ENCODE assay signal across 12 mouse cellular contexts in genomic region chr13:94707371-94708280, GRCm38 (mm10).
DNase-seq lines count a peak whose midpoint lies in the region; ATAC-seq and TF ChIP-seq lines count a peak whose summit lies in the region.
"Had no signal": no experiment of that assay in that cellular context is flagged by ENCODE, and none has a peak within 500 bp of the region (broad histone marks: within the 10 kb centered on the region; RNA-seq: fewer than 3 reads in every experiment).

No protein-coding gene starts in this region.

- H3K36me3 ChIP-seq in heart, embryonic 11.5 days (ENCODE audit: control insufficient read depth, insufficient read depth, low read length): no peaks in the 10 kb centered on the region
- no peaks in the 10 kb centered on the region for H3K36me3 ChIP-seq in E14TG2a.4 (ENCODE audit: insufficient read depth, low read length)
- no peaks in the 10 kb centered on the region for H3K36me3 ChIP-seq in midbrain, embryonic 11.5 days (ENCODE audit: control insufficient read depth, insufficient read depth, low read length)

- H3K4me1 ChIP-seq in heart, embryonic 11.5 days (ENCODE audit: control insufficient read depth, insufficient read depth, low read length): peaks cover 9% of the 10 kb centered on the region
- H3K4me1 ChIP-seq in E14TG2a.4 (replicated peaks; ENCODE audit: low read depth, low read length): peaks cover 75% of the 10 kb centered on the region
- peaks cover 29% of the 10 kb centered on the region for H3K4me1 ChIP-seq in midbrain, embryonic 11.5 days (ENCODE audit: control insufficient read depth, insufficient read depth, low read length)

- ATAC-seq in heart, embryonic 11.5 days (replicated peaks; ENCODE audit: insufficient number of reproducible peaks, low FRiP score, low TSS enrichment): no peak
- no peak for ATAC-seq in midbrain, embryonic 11.5 days (ENCODE audit: low FRiP score)

- no peak overlapping the region for H3K4me3 ChIP-seq in heart, embryonic 11.5 days (ENCODE audit: low read depth, low read length)
- peak overlapping the region; percentile 27 for H3K4me3 ChIP-seq in E14TG2a.4 (replicated peaks; ENCODE audit: low read length)
- no peak overlapping the region for H3K4me3 ChIP-seq in midbrain, embryonic 11.5 days (ENCODE audit: low read depth, low read length)
- H3K4me3 ChIP-seq: myocyte had no signal

- H3K9ac ChIP-seq in heart, embryonic 11.5 days (ENCODE audit: low read depth, low read length): no peak overlapping the region
- no peak overlapping the region for H3K9ac ChIP-seq in midbrain, embryonic 11.5 days (ENCODE audit: low read length)

- TF ChIP-seq CTCF in E14TG2a.4 (conservative IDR thresholded peaks at IDR 0.05; ENCODE audit: low read length): no peak

- WGBS in heart, embryonic 11.5 days (ENCODE audit: insufficient replicate concordance): 2% methylated on average over 32 of the region's 32 CpGs
- WGBS in midbrain, embryonic 11.5 days: 2% methylated on average over 32 of the region's 32 CpGs

- peaks cover 86% of the 10 kb centered on the region for H3K27me3 ChIP-seq in heart, embryonic 11.5 days (ENCODE audit: control insufficient read depth, insufficient read depth, low read length)
- H3K27me3 ChIP-seq in E14TG2a.4 (ENCODE audit: insufficient read depth, low read length): peaks cover 54% of the 10 kb centered on the region
- H3K27me3 ChIP-seq in midbrain, embryonic 11.5 days (ENCODE audit: control insufficient read depth, insufficient read depth, low read length): peaks cover 92% of the 10 kb centered on the region

- H3K4me2 ChIP-seq in heart, embryonic 11.5 days: 0 out of 2 replicates have a peak overlapping the region, but pooled peaks have one; percentile 19
- H3K4me2 ChIP-seq in midbrain, embryonic 11.5 days: peak overlapping the region; percentile 4; the same call in 1 of the 2 replicates

- no peak overlapping the region for H3K27ac ChIP-seq in heart, embryonic 11.5 days (ENCODE audit: low read depth, low read length)
- H3K27ac ChIP-seq in midbrain, embryonic 11.5 days (ENCODE audit: low read depth, low read length): no peak overlapping the region

- DNase-seq in heart, adult 18-20 months: no peak
- DNase-seq in embryo, embryonic 10.5 days (ENCODE audit: low spot score): peak; percentile 59
- DNase-seq in midbrain, embryonic 11.5 days (ENCODE audit: low spot score, missing footprints): peak; percentile 96
- no peak for DNase-seq in urinary bladder, adult 2 months (ENCODE audit: low spot score)
- no peak for DNase-seq in spleen, postnatal 10 days (ENCODE audit: low spot score in 2 of 2)
- no peak for DNase-seq in lung, postnatal 25 days (ENCODE audit: low spot score)
- DNase-seq: adrenal gland, postnatal 14 days; heart, postnatal 36 days; spleen, adult 18-20 months had no signal

- H3K9me3 ChIP-seq in heart, embryonic 11.5 days (replicated peaks; ENCODE audit: control insufficient read depth, low read length): no peaks in the 10 kb centered on the region
- no peaks in the 10 kb centered on the region for H3K9me3 ChIP-seq in E14TG2a.4 (ENCODE audit: low read length)
- H3K9me3 ChIP-seq in midbrain, embryonic 11.5 days (ENCODE audit: control insufficient read depth, low read length): no peaks in the 10 kb centered on the region

Comparison
In these comparisons a context has a peak if more than half of its experiments do, and no peak if none do; other contexts are left out.
1. DNase-seq: peak in embryo, embryonic 10.5 days (single experiment) and midbrain, embryonic 11.5 days (single experiment); none in heart, adult 18-20 months (0 of 2), urinary bladder, adult 2 months (single experiment), spleen, postnatal 10 days (0 of 2) and lung, postnatal 25 days (single experiment).